Mouse (Mus musculus) cortical plate, adult 2 months (tissue): ENCODE measurements around the gene Gm17657.

ENCODE experiments used
- CTCF ChIP-seq: fragments of 200-500 bp; IDR thresholded peaks from 2 replicates; pipeline ENCODE4 v1.5.1; 2011; ENCODE audit warnings: mild to moderate bottlenecking, control low read depth, low read length; ENCODE audit not compliant: insufficient read depth; ENCODE audit errors: extremely low read depth
- POLR2A ChIP-seq: fragments of 200-500 bp; IDR thresholded peaks from 2 replicates; pipeline ENCODE4 v1.6.1; 2011; ENCODE audit warnings: mild to moderate bottlenecking, low read length, control low read depth; ENCODE audit not compliant: insufficient read depth; ENCODE audit errors: extremely low read depth

- TF ChIP-seq POLR2A (no peak), CTCF (no peak)
Measured at GRCm38 (mm10) chr17:29483282-29483681, 66.2 kb downstream of the Gm17657 start.
